1 mouse cellular context compared by ENCODE assay signal in genomic region chr19:7264766-7265331, GRCm38 (mm10).
TF ChIP-seq lines count a peak whose summit lies in the region.

No protein-coding gene starts in this region.

TF ChIP-seq in MEL, 35 proteins besides CTCF, POLR2A, EP300 and RAD21:
- TF ChIP-seq HCFC1 (IDR thresholded peaks at IDR 0.05; ENCODE audit: low read depth, low read length) (no peak), MYC (IDR thresholded peaks at IDR 0.05; ENCODE audit: low read depth, low read length) (no peak), TAL1 (IDR thresholded peaks at IDR 0.05; ENCODE audit: low read length) (no peak), NELFE (IDR thresholded peaks at IDR 0.05; ENCODE audit: low read depth, low read length) (no peak), ELF1 (IDR thresholded peaks at IDR 0.05; ENCODE audit: low read depth, low read length) (no peak), MAFK (IDR thresholded peaks at IDR 0.05; ENCODE audit: borderline replicate concordance, low read depth, low read length) (no peak), MEF2A (IDR thresholded peaks at IDR 0.05; ENCODE audit: extremely low read depth, insufficient replicate concordance, low read depth, low read length, poor library complexity, severe bottlenecking) (no peak), UBTF (IDR thresholded peaks at IDR 0.05; ENCODE audit: borderline replicate concordance, insufficient read depth, low read depth, low read length) (no peak), POLR2AphosphoS2 (IDR thresholded peaks at IDR 0.05; ENCODE audit: low read length) (no peak)
